Mouse (Mus musculus): ENCODE measurements around the gene Ncln. TPM values are rescaled to one million over a fixed set of nuclear protein-coding genes. Genes with fewer than 3 reads are reported as not detected.
A peak's percentile ranks its signal among the peaks of the same experiment; 100 is the strongest.
"Not testable (repeated sequence)": the region's sequence is repeated elsewhere in the genome, so short reads cannot be mapped to it uniquely, and the experiment has no call there.

Gene Ncln
- polyA plus RNA-seq, 1 experiment from 2014 or later, result 46.9 TPM

- 62% methylated on average over 9 of the region's 9 CpGs for WGBS
- H3K36me3 ChIP-seq (ENCODE audit: control insufficient read depth, insufficient read depth, low read length), result no peaks in the 10 kb centered on the region
- no peak overlapping the region for H3K27ac ChIP-seq (ENCODE audit: low read depth, low read length)
- 0 out of 2 replicates have a peak, but pooled peaks cover 2% of the 10 kb centered on the region for H3K4me1 ChIP-seq (replicated peaks; ENCODE audit: control insufficient read depth, insufficient read depth, low read length)
- no peaks in the 10 kb centered on the region for H3K9me3 ChIP-seq (ENCODE audit: control insufficient read depth, low read length)
- H3K9ac ChIP-seq (ENCODE audit: low read depth, low read length), result no peak overlapping the region
- DNase-seq (ENCODE audit: low spot score) (no peak), ATAC-seq (ENCODE audit: low FRiP score) (no peak)
- H3K4me3 ChIP-seq (ENCODE audit: low read depth, low read length), result no peak overlapping the region
- H3K4me2 ChIP-seq (replicated peaks; ENCODE audit: low read depth, low read length), result no peak overlapping the region
- peaks cover 51% of the 10 kb centered on the region for H3K27me3 ChIP-seq (ENCODE audit: control insufficient read depth, insufficient read depth, low read length)
Observed at GRCm38 (mm10) chr10:81450641-81451364, 45.4 kb downstream of the Ncln start.

GRCm38 (mm10) chr10:81450140-81450539 is 46.1 kb downstream of the Ncln start:
- Histone ChIP-seq H3K27me3 (ENCODE audit: control insufficient read depth, insufficient read depth, low read length) (peaks cover 44% of the 10 kb centered on the region), H3K4me2 (replicated peaks; ENCODE audit: low read depth, low read length) (no peak overlapping the region), H3K4me1 (replicated peaks; ENCODE audit: control insufficient read depth, insufficient read depth, low read length) (0 out of 2 replicates have a peak, but pooled peaks cover 2% of the 10 kb centered on the region), H3K9ac (ENCODE audit: low read depth, low read length) (no peak overlapping the region), H3K4me3 (ENCODE audit: low read depth, low read length) (no peak overlapping the region), H3K27ac (ENCODE audit: low read depth, low read length) (no peak overlapping the region), H3K9me3 (ENCODE audit: control insufficient read depth, low read length) (no peaks in the 10 kb centered on the region), H3K36me3 (ENCODE audit: control insufficient read depth, insufficient read depth, low read length) (no peaks in the 10 kb centered on the region)
- ATAC-seq (ENCODE audit: low FRiP score) (peak; percentile 63), DNase-seq (ENCODE audit: low spot score) (peak; percentile 92)
- WGBS, result 1% methylated on average over 7 of the region's 7 CpGs

- not testable (repeated sequence) for H3K9ac ChIP-seq (ENCODE audit: low read depth, low read length); ATAC-seq (ENCODE audit: low FRiP score); H3K36me3 ChIP-seq (ENCODE audit: control insufficient read depth, insufficient read depth, low read length); DNase-seq (ENCODE audit: low spot score); H3K4me2 ChIP-seq (replicated peaks; ENCODE audit: low read depth, low read length); H3K4me3 ChIP-seq (ENCODE audit: low read depth, low read length); H3K27me3 ChIP-seq (ENCODE audit: control insufficient read depth, insufficient read depth, low read length); H3K27ac ChIP-seq (ENCODE audit: low read depth, low read length); H3K9me3 ChIP-seq (ENCODE audit: control insufficient read depth, low read length); H3K4me1 ChIP-seq (replicated peaks; ENCODE audit: control insufficient read depth, insufficient read depth, low read length)
- 38% methylated on average over 2 of the region's 2 CpGs for WGBS
Observed at GRCm38 (mm10) chr10:81445516-81445915, 50.7 kb downstream of the Ncln start.

GRCm38 (mm10) chr10:81441019-81441418 is 55.2 kb downstream of the Ncln start:
- no peaks in the 10 kb centered on the region for H3K4me1 ChIP-seq (replicated peaks; ENCODE audit: control insufficient read depth, insufficient read depth, low read length)
- H3K9ac ChIP-seq (ENCODE audit: low read depth, low read length), result no peak overlapping the region
- no peaks in the 10 kb centered on the region for H3K36me3 ChIP-seq (ENCODE audit: control insufficient read depth, insufficient read depth, low read length)
- ATAC-seq (ENCODE audit: low FRiP score) (no peak), DNase-seq (ENCODE audit: low spot score) (no peak)
- H3K9me3 ChIP-seq (ENCODE audit: control insufficient read depth, low read length), result no peaks in the 10 kb centered on the region
- no peaks in the 10 kb centered on the region; the same call in 1 of the 2 replicates for H3K27me3 ChIP-seq (ENCODE audit: control insufficient read depth, insufficient read depth, low read length)
- H3K4me2 ChIP-seq (replicated peaks; ENCODE audit: low read depth, low read length), result no peak overlapping the region
- no peak overlapping the region for H3K27ac ChIP-seq (ENCODE audit: low read depth, low read length)
- H3K4me3 ChIP-seq (ENCODE audit: low read depth, low read length), result no peak overlapping the region

Other genes with a start within 250 kb of the Ncln start
- 3.1 and 3.3 TPM in 2 replicates for gene Matk, start 243.5 kb downstream of the Ncln start, polyA plus RNA-seq (2014; fragmentation: Nextera tagmentation; extraction: Ambion mirVana)
- gene Mrpl54, start 229.5 kb downstream of the Ncln start, polyA plus RNA-seq (2014; fragmentation: Nextera tagmentation; extraction: Ambion mirVana), result 179 and 182 TPM in 2 replicates
- gene Apba3, start 229.4 kb downstream of the Ncln start, polyA plus RNA-seq (2014; fragmentation: Nextera tagmentation; extraction: Ambion mirVana), result 32.1 and 33.5 TPM in 2 replicates
- 3.8 and 3.9 TPM in 2 replicates for gene Tjp3, start 204.8 kb downstream of the Ncln start, polyA plus RNA-seq (2014; fragmentation: Nextera tagmentation; extraction: Ambion mirVana)
- gene Pip5k1c, start 203.4 kb downstream of the Ncln start, polyA plus RNA-seq (2014; fragmentation: Nextera tagmentation; extraction: Ambion mirVana), result 46.3 and 47.0 TPM in 2 replicates
- 26.0 and 28.9 TPM in 2 replicates for gene Cactin, start 175.3 kb downstream of the Ncln start, polyA plus RNA-seq (2014; fragmentation: Nextera tagmentation; extraction: Ambion mirVana)
- gene Tbxa2r, start 167.7 kb downstream of the Ncln start, polyA plus RNA-seq (2014; fragmentation: Nextera tagmentation; extraction: Ambion mirVana), result 2.3 TPM in 2 replicates
- gene Gipc3, start 153.1 kb downstream of the Ncln start, polyA plus RNA-seq (2014; fragmentation: Nextera tagmentation; extraction: Ambion mirVana), result not detected in 2 replicates
- gene Hmg20b, start 145.9 kb downstream of the Ncln start, polyA plus RNA-seq (2014; fragmentation: Nextera tagmentation; extraction: Ambion mirVana), result 90.2 and 100 TPM in 2 replicates
- 3.9 and 4.6 TPM in 2 replicates for gene Mfsd12, start 138.9 kb downstream of the Ncln start, polyA plus RNA-seq (2014; fragmentation: Nextera tagmentation; extraction: Ambion mirVana)
- 0.47 TPM in 1 of 2 replicates, not detected in the other for gene 4930404N11Rik, start 130.6 kb downstream of the Ncln start, polyA plus RNA-seq (2014; fragmentation: Nextera tagmentation; extraction: Ambion mirVana)
- 83.0 and 92.1 TPM in 2 replicates for gene Fzr1, start 117.9 kb downstream of the Ncln start, polyA plus RNA-seq (2014; fragmentation: Nextera tagmentation; extraction: Ambion mirVana)
- gene Dohh, start 112.0 kb downstream of the Ncln start, polyA plus RNA-seq (2014; fragmentation: Nextera tagmentation; extraction: Ambion mirVana), result 44.8 and 52.6 TPM in 2 replicates
- 2.2 and 3.2 TPM in 2 replicates for gene Gm48551, start 111.9 kb downstream of the Ncln start, polyA plus RNA-seq (2014; fragmentation: Nextera tagmentation; extraction: Ambion mirVana)
- gene Gm48552, start 107.4 kb downstream of the Ncln start, polyA plus RNA-seq (2014; fragmentation: Nextera tagmentation; extraction: Ambion mirVana), result 0.49 and 1.0 TPM in 2 replicates
- gene Smim24, start 103.3 kb downstream of the Ncln start, polyA plus RNA-seq (2014; fragmentation: Nextera tagmentation; extraction: Ambion mirVana), result 2.7 and 4.1 TPM in 2 replicates
- 10.9 and 11.9 TPM in 2 replicates for gene Nfic, start 40.8 kb downstream of the Ncln start, polyA plus RNA-seq (2014; fragmentation: Nextera tagmentation; extraction: Ambion mirVana)
- 12.7 and 13.7 TPM in 2 replicates for gene Celf5, start 13.7 kb downstream of the Ncln start, polyA plus RNA-seq (2014; fragmentation: Nextera tagmentation; extraction: Ambion mirVana)
- 0.15 and 0.24 TPM in 2 replicates for gene S1pr4, start 3.7 kb upstream of the Ncln start, polyA plus RNA-seq (2014; fragmentation: Nextera tagmentation; extraction: Ambion mirVana)
- 0.56 and 0.66 TPM in 2 replicates for gene Gna15, start 27.8 kb upstream of the Ncln start, polyA plus RNA-seq (2014; fragmentation: Nextera tagmentation; extraction: Ambion mirVana)
- 57.3 and 61.7 TPM in 2 replicates for gene Gna11, start 48.8 kb upstream of the Ncln start, polyA plus RNA-seq (2014; fragmentation: Nextera tagmentation; extraction: Ambion mirVana)
- 264 and 280 TPM in 2 replicates for gene Aes, start 63.1 kb upstream of the Ncln start, polyA plus RNA-seq (2014; fragmentation: Nextera tagmentation; extraction: Ambion mirVana)
- 7.2 and 8.8 TPM in 2 replicates for gene Tle2, start 78.2 kb upstream of the Ncln start, polyA plus RNA-seq (2014; fragmentation: Nextera tagmentation; extraction: Ambion mirVana)
- gene Tle6, start 104.7 kb upstream of the Ncln start, polyA plus RNA-seq (2014; fragmentation: Nextera tagmentation; extraction: Ambion mirVana), result 5.1 and 7.7 TPM in 2 replicates
- 0.77 and 1.2 TPM in 2 replicates for gene BC025920, start 109.9 kb upstream of the Ncln start, polyA plus RNA-seq (2014; fragmentation: Nextera tagmentation; extraction: Ambion mirVana)
- gene Sirt6, start 131.4 kb upstream of the Ncln start, polyA plus RNA-seq (2014; fragmentation: Nextera tagmentation; extraction: Ambion mirVana), result 40.6 and 42.2 TPM in 2 replicates
- gene Ankrd24, start 132.1 kb upstream of the Ncln start, polyA plus RNA-seq (2014; fragmentation: Nextera tagmentation; extraction: Ambion mirVana), result 2.7 and 4.4 TPM in 2 replicates
- gene Gm10778, start 152.7 kb upstream of the Ncln start, polyA plus RNA-seq (2014; fragmentation: Nextera tagmentation; extraction: Ambion mirVana), result 5.9 and 6.9 TPM in 2 replicates
- 20.0 and 22.6 TPM in 2 replicates for gene Zfp433, start 208.4 kb upstream of the Ncln start, polyA plus RNA-seq (2014; fragmentation: Nextera tagmentation; extraction: Ambion mirVana)